Mouse (Mus musculus): ENCODE results near the gene Gfod1.
A peak's percentile ranks its signal among the peaks of the same experiment; 100 is the strongest.

The Gfod1 gene

DNA sequence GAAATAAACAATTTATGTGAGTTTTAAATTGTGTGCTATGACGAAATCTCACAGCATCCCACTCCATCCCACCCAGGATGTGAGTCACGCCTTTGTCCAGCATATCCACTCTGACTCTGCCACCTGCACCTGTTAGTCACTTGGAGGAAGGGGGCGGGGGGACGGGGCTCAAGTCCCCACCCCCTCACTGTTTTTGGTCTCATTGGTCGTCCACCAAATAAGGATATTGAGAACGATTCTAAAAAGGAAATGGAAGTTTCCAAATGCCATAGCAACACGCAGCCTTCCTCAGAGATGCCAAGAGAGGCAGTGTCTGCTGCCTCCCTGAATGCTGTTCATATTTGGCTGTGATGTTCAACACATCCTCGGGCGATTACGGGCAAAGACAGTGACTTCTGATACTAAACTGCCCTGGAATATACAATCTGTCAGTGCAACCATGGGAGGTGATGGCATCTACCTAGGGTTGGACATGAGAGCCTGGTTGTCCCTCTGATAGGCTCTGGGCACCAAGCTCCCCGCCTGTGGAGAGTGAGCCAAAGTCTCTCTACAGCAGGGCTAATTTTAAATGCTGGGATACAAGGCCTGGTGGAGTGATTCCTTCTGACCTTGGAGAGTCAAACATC is 41.7 kb downstream of the Gfod1 start:
- DNase-seq (ENCODE audit: low spot score): no peak

DNA sequence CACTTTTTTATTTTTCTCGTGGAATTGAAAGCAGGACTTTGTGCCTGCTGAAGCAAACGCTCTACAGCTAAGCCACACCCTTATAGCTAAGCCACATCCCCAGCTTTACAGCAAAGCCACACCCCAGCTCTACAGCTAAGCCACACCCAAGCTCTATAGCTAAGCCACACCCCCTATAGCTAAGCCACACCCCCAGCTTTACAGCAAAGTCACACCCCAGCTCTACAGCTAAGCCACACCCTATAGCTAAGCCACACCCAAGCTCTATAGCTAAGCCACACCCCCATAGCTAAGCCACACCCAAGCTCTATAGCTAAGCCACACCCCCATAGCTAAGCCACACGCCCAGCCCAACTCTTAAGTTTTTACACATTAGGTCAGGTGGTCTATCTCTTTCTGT is 42.7 kb downstream of the Gfod1 start:
- no peak for DNase-seq (ENCODE audit: low spot score)

DNA sequence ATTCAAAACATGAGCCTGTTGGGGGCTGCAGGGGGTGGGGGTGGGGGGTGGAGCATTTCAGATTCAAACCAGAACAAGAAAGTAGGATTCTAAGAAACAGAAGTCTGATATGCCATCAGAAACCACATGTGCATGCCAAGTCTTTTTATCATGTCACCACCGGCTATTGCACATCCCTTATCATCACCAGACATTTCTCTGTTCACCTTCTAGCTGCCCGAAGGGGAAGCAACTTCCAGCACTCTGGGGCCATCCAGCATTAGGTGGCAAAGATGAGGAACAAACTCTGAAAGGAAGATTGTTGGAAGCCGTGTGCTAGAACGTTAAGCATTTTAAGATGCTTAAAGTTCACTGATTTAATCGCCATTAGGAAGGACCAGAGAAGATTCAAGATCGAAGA is 43.2 kb downstream of the Gfod1 start:
- no peak for DNase-seq (ENCODE audit: low spot score)

DNA sequence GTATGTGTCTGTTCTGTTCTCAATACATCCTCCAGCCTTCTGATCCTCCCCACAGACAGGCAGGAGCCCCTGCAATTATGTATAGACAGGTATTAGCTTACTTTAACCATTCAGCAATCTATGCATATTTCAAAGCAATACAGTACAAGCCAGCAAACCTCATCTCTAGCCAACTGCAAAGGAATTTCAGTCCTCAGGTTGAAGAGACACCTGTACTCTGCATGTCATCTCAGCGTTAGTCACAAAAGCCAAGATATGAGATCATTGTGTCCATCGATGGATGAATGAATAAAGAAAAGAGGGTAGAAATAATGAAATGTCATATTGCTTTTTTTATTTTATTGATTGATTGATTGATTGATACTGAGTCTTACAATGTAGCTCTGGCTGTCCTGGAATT is 47.5 kb downstream of the Gfod1 start:
- no peak for DNase-seq (ENCODE audit: low spot score)

DNA sequence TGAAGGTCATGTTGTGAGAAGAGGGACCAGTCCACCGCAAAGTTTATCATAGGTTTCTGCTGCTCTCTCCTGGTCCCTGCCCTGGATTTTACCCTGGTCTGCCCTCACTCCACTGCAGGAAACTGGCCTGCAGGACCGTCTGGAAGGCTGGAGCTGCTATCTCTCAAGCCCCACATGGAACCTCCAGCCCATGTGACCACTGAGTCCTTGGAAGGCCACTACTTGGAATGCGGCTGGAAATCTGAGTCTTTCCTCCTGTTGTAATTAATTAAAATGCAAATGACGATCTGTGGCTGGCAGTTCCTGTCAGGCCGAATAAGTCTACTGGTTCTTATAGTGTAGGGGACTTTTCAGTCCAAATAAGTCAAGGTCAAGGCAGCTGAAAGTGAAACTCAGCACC is 50.4 kb downstream of the Gfod1 start:
- DNase-seq (ENCODE audit: low spot score): no peak

DNA sequence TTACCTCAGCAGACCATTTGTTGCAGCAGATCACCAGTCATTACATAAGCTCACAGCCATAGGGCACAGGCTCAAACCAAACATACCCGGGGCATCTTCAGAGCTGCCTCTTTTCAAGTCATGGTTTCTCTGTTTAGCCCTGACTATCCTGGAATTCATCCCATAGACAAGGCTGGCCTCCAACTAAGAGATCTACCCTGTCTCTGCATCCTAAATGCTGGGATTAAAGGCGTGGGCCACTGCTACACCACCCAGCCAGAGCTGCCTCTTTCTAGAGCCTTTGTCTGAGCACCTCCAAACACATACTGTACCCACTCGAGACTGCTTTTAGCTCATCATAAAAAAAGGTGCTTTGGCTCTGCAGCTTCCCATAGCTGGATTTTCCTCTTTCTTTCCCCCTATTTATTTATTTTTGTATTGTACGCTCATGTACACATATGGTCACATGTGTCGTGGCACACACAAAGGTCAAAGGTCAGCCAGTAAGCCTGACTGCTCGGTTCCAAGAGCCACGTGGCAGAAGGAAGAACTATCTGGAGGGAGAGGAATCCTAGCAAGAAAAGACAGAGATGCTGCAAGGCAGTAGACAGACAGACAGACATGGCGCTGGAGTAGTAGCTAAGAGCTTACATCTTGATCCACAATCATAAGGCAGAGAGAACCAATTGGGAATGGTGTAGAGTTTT is 51.7 kb downstream of the Gfod1 start:
- no peak for DNase-seq (ENCODE audit: low spot score)

DNA sequence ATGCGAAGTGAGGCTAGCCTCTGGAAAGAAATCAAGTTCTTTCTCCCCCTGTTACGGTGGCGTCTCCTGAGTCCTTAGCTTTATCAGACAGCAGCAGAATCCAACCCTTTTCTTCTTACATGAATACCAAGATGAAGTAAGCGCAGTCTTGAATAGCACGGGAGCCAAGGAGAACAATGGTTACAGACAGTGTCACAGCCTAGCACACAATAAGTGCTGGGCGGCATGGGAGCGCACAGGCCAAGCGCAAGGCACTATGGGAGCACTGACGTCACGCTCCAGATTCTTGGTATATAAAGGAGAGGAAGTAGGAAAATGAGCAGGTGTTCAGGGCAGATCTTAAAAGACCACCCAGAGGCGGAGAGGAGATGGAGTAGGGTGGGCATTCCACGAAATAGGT is 52.6 kb downstream of the Gfod1 start:
- DNase-seq (ENCODE audit: low spot score): no peak

DNA sequence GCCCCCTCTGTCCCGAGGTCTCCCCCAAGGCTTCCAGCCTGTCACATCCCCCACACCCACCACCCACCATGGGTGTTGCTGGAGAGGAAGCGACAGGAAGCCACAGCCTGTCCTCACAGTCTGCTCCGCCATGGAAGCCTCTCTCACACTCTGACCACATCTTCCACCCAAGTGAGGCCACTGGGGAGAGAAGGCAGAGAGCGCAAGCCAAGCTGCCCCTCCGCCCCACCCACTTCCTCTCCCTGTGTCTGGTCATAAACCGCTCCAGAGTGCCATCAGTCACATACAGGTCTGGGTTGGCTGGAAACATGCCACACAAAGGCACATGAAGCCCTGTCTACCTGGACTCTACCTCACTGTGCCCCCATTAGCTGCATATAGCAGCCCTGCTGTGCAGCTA is 53.3 kb downstream of the Gfod1 start:
- no peak for DNase-seq (ENCODE audit: low spot score)

DNA sequence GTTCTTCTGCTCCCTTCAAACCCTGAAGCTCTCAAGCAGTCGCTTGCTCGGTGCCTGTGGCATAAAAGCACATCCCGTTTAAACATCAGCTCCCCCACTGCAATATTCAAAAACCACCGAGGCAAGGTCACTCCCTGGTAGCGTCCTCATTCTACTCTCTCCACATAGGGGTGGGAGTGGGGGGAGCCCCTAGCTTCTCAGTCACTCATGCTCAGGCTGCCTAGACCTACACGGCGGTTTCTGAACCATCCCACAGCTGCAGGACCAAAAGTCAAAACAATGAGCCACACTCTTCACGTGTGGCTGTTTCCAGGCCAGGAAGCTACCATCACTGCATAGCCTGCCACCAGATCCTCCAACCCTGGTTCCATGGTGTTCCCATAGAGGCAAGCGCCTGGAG is 53.9 kb downstream of the Gfod1 start:
- no peak for DNase-seq (ENCODE audit: low spot score)

DNA sequence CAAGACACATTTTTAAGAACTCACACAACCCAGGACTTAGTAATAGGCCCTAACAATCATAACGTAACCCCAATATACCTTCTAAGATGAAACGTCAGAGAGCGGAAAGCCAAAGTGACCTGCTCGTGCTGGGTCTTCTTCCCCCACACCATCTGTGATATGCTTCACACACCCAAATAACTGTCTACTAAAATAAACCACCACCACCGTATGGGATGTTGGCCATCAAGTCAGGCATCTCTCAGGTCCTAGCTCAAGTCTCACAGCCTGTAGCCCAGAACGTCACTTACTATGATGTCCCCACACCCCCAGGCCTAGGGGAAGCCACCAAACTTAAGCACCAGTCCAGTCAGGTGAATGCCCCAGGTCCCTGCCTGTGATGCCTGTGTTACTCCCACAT is 55.6 kb downstream of the Gfod1 start:
- no peak for DNase-seq (ENCODE audit: low spot score)

DNA sequence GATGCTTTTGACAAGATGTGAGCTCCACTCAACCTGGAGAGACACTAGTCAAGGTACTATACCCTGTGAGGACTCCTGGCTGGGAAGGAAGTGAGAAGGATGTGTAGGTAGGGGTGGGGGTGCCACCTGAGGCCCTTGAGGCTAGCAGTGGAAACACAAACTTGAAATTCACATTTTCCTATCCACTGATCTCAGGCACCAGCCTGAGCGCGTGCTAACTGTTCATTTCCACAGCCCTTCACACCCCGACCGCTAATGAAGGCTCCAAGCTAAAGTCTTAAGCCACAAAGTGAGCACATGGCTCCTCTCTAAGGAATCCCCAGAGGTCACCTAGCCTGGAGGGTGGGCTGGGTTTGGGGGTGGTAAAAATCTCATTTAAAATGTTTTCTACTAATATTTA is 57.1 kb downstream of the Gfod1 start:
- no peak for DNase-seq (ENCODE audit: low spot score)

DNA sequence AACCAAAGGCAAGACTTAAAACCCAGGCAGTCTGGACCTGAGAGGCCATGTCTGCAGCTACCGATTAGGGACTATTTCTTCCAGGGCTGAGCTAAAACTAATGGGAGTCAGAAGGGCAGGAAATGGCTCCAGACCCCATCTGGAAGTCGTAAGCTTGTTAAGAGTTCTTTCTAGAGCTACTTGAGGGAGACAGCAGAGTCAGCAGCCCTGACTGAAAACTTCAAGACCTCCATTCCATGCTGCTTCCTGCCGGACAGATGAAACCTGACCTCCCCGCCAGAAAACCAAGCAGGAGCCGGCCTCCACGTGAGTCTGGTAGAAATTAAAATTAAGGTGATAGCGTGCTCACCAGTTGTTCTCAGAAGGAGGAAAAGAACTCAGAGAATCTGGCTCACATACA is 60.2 kb downstream of the Gfod1 start:
- no peak for DNase-seq (ENCODE audit: low spot score)

DNA sequence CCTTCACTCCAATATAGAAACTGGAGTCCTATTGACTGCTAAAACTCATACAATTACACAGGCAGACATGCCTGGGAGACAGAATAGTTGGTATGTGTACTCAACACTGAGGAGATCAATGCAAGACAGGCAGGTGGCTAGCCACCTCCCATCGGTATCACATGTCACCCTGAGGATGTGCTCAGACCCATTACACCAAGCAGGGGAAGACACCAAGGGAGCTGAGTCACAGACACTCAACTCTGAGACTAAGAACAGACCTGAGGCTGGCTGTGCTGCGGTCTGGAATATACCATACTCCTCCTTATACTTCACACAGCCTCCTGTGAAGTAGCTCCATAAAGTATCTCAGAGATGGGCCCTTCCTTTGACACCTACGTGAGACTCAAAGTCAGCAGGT is 60.7 kb downstream of the Gfod1 start:
- no peak for DNase-seq (ENCODE audit: low spot score)

DNA sequence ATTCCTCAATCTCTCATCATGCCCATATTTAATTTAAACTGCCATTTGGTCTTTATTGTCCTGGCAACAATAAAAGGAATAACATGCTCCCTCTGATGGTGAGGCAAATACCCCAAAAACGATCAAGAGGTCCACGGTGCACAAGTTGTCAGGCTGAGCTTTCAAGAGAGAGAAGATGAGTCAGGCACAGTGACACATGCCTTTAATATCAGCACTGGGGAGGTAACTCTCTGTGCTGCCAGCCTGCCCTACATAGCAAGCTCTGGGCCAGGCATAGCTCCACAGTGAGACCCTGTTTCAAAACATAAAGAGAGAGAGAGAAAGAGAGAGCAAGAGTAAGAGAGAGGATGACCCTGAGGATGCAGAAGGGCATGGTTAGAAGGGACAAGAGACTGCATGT is 62.2 kb downstream of the Gfod1 start:
- no peak for DNase-seq (ENCODE audit: low spot score)

DNA sequence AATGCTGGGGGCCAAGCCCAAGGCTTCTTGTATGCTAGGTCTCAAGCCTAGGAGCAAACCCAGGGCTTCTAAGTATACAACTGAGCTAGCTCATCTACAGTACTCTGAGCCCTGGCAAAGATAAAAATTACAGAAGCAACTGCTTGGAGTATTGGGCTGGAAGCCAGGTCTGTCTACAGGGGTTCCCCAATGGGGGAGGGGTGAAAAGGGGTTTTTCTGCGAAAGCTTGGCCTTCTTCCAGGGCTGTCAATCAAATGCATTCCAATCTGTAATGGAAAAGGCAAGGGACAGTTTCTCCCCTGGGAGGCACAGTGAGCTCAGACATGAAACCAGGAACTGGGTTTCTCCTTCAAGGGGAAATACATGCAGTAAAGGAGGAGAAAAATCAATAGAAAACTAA is 62.9 kb downstream of the Gfod1 start:
- no peak for DNase-seq (ENCODE audit: low spot score)

DNA sequence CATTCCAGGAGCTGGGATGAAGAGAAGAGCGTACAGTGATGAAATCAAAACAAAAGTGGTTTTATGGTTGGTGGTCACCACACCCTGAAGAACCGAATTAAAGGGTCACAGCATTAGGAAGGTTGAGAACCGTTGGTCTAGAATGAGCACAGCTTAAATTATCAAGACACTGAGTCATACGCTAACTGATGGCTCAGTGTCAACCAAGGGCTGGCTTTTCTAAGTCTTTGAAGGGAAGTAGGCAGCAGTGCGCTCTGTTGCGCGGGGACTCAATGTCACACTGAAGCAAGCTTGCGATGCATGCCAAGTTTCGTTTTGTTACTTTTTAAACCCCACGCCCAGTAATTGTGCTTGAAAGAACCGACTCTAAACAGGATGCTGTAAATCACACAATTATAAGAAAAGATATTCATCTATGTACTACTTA is 64.2 kb downstream of the Gfod1 start:
- DNase-seq (ENCODE audit: low spot score): no peak

DNA sequence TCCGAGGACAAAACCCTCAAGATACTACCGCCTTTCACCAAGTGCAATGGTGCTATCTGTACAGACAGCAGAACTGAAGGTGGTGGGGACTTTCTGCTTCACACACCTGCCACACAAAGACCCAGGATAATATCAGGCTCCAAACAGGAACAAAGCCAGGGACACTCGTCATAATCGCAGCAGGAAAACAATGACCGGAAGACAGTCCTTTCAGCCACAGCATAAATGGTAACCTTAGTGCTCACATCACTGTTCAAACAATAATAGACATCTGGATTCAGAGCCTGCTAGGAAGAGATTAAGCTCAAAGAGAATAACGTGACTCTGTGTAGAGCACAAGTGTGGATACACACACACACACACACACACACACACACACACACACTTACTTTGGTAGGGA is 67.3 kb downstream of the Gfod1 start:
- DNase-seq (ENCODE audit: low spot score): no peak

DNA sequence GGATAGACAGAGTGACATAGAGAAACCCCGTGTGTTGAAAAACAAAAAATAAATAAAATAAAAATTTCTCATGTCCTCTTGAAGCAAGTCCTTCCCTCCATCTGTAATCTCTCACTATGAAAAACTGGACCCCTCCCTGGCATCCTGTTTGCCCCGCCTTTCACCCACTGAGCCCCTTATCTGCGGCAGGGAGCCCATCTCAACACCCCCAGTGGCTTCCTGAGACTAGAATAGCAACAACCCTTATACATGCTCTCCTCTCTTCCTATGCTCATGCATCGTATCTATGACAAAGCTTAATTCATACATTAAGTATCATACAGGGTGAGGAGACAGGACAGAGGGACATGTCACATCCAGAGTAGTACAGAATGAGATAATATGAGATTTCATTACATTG is 68.0 kb downstream of the Gfod1 start:
- DNase-seq (ENCODE audit: low spot score): no peak

DNA sequence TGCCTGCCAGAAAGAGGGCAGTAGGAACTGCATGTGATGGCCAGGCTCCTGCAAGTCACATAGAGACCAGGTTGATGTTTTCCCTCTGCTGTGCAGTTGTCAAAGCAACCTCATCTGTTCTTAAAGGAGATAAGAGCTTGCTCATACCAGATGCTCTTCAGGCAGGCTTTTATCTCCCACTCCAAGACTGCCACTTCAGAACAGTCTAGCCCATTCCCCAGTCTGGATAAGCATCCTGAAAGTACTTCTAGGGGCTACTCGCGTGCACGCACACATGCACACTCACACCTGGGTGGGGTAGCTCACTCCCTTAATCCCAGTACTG is 68.4 kb downstream of the Gfod1 start:
- DNase-seq (ENCODE audit: low spot score): no peak

DNA sequence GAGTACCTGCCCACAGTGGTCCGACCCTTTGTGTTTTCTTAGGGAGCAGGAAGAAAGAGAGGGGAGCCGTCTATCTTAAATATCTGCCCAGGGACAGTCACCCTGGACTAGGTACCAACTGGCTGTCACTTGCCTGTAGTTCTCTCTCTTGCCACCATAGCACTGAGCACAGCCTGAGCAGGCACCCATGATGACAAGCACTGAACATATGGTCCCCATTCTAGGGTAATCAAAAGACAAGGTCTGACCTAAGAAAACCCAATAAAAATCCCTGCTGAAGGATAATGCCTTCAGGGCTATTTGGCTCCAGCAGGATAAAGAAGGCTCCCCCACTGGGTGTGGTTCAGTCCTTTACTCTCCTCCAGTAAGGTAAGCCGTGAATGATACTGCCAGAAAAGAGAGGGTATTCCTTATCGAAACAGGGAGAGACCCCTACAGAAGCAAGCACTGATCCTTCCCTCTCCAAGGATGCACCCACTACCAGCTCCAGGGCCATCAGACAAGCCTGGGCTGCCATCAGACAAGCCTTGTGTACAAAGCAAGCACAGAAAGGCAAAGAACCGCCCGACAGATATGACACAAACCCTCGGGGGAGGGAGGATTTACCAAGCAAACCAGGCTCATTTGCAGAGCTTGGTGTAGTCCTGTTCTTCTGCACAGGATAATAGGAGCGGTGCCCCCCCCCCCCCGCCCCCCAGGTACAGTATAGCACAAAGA is 68.9 kb downstream of the Gfod1 start:
- no peak for DNase-seq (ENCODE audit: low spot score)

DNA sequence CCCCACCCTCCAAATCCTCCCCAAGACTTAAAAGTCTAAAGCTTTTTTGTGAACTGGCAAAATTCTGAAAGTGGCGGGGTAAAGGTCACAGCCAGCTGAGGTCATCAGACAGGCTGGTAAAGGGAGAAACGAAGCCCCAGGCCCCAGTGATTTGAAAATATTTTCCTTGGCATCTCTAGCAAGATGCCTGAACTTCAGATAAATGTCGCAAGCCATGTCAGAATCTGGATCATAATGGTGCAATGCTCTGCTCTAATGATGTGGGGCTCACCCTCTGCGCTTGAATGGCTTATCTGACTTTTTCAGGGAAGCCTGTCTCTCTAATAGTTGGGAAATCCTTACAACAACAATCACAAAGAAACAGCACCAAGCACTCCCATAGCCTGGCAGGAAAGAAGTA is 70.6 kb downstream of the Gfod1 start:
- no peak for DNase-seq (ENCODE audit: low spot score)

DNA sequence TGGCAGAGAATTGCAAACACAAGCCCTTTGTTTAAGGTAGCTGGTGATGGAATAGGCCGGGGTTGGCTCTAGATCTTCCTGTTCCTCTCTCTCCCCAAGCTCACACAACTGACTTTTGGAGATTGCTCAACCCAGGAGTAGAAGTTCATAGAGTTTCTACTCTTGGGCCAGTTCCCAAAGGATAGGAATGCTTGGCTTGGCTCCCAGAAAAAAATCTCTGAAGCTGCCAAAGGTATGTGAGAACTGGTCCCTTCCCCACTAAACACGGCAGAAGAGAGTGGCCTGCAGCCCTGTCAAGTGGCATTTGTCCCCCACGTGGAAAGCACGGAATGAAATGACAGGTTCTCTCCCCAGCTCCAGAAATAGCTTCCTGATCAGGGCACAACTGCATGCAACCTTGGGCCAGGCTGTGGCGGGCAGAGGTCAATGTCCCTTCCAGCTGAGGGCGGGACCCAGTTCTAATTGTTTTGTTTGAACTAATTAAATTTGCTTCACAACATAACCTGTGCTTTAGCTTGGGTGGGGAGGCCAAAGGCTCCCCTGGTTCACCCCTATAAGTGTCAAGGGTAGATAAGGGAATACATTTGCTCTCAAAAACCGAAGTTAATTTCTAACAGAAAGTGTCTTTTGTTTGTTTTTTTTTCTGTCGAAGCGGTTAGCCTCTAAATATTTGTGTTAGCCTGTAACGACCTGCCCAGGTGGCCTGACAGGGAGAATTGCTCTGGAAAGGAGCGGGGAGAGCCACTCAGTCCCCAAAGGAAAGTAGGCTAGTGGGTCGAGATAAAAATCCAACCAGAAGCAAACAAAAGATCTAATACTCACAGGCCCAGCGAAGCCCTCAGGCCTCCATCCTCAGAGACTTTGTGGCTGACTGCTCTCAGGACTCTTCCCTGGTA is 71.8 kb downstream of the Gfod1 start:
- peak; percentile 24 for DNase-seq (ENCODE audit: low spot score)

DNA sequence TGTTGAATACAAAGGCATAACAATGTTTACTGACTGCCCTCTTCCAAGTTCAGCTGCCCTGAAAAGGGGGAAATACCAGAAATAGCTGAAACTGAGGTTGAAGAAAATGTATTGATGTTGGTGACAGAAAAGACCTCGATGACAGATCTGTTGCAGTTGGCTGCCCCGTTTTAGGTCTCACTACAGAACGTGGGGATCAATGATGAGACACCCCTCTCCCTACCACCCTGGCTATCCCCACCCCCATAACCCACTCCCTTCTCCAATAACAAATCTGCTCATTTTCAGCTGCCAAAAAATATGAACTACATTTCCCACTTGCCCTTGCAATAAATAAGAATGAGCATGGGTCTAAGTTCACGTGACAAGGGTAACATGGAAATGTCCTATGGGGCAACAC is 73.1 kb downstream of the Gfod1 start:
- DNase-seq (ENCODE audit: low spot score): no peak

Data from urinary bladder, postnatal 25 days (tissue).